Mouse (Mus musculus): Measurements from ENCODE around the gene Strap. TPM values are rescaled to one million over a fixed set of nuclear protein-coding genes. Genes with fewer than 3 reads are reported as not detected.

Strap gene
- polyA plus RNA-seq (2014; fragmentation: Illumina TruSeq; extraction: RNeasy Lipid Tissue Mini Kit (QIAGEN cat#74804); ENCODE audit: low read depth, low replicate concordance), result 241 TPM

DNA sequence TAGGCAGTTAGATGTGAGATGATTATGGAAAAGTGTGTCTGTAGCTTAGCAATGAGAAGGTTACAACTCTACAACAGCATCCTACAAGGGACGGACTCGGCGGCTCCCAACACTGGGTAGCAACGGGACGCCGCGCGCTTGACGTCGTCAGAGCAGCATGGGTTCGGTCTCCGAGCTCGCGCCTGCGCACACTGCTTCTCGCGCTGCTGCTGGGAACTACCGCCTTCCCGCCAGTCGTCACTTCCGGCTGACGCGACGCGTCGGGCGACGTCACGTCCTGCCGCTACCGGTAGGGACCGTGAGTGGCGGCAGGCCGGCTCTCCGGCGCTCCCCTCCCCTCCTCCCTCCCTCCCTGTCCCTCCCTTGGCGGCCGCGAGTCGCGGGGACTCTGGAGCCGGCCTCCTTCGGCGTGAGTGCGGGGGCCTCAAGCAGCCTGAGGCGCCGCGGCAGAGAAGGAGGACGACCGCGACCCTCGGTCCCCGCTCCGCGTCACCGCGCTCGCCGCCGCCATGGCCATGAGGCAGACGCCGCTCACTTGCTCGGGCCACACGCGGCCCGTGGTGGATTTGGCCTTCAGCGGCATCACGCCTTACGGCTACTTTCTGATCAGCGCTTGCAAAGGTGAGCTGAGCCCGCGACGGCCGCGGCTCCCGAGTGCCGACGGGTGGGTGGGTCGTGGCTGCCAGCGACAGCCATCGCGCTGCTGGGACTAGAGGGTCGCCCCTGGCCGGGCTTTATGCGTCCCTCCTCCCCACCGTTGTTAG is at the start of gene Strap:
TSS of gene Strap (plus strand) at position 233 of the 764 bp plus-strand sequence.

DNA sequence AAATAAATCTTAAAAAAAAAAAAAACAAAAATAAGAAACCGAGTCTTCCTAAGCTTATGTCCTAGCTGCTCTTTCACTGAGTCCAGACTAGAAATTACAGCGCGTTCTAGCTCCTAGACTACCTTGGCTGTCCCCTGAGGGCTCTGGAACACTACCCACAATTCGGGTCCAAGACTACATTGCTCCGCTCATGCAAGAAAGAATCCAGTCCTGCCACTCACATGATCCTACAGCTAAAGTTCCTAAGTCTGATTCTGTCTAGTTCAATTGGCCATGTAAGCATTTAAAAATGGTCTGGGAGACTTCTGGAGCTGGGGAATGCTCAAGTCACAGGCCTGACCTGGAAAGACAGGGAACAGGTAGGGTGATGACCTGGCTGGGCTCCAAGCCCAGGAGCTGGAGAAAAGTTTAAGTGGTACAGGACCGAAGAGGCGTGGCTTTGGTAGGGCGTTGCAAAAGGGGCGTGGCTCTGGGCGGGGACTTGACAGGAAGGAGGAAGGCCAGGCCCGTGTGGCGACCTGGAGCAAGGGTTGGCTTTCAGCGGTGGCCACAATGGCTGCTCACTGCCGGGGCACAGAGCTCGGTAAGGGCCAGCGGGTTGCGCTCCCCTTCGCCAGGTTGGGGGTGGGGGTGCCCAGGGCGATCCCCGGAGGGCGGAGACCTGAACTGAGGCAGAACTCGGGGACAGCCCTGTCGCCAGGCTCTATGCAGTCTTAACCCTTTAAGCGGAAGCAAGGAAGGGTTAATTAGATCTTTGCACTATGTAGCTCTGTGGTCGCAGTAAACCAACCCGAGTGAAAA is 19.4 kb downstream of the Strap start, which contains the start of gene Dera:
TSS of gene Dera (plus strand) at position 491 of the 801 bp plus-strand sequence.

Other genes with a start within 250 kb of the Strap start
- 25.4 TPM for gene Eps8, start 80.2 kb upstream of the Strap start, polyA plus RNA-seq (2014; fragmentation: Illumina TruSeq; extraction: RNeasy Lipid Tissue Mini Kit (QIAGEN cat#74804); ENCODE audit: low read depth, low replicate concordance)
- 33.9 TPM for gene Dera, start 19.5 kb downstream of the Strap start, polyA plus RNA-seq (2014; fragmentation: Illumina TruSeq; extraction: RNeasy Lipid Tissue Mini Kit (QIAGEN cat#74804); ENCODE audit: low read depth, low replicate concordance)